Mouse (Mus musculus) bone marrow, adult 2 months (tissue): ENCODE data around the gene Tmpo. TPM values are rescaled to one million over a fixed set of nuclear protein-coding genes. Genes with fewer than 3 reads are reported as not detected.
A peak's percentile ranks its signal among the peaks of the same experiment; 100 is the strongest.

Experiments used
- H3K27ac ChIP-seq: fragments of 200-500 bp; 2 replicates; pipeline ENCODE4 v1.5.1; 2012; ENCODE audit warnings: low read depth, mild to moderate bottlenecking, control low read depth, inconsistent platforms, low read length; ENCODE audit not compliant: control insufficient read depth, poor library complexity, insufficient read depth
- H3K4me1 ChIP-seq: fragments of 200-500 bp; 2 replicates; pipeline ENCODE4 v1.6.1; 2011; ENCODE audit warnings: low read length; ENCODE audit not compliant: control insufficient read depth, insufficient read depth
- H3K4me3 ChIP-seq: fragments of 200-500 bp; replicated peaks from 2 replicates; pipeline ENCODE3; 2011; ENCODE audit warnings: mild to moderate bottlenecking, low read depth, low read length, control low read depth; ENCODE audit not compliant: control insufficient read depth
- CTCF ChIP-seq: fragments of 200-500 bp; IDR thresholded peaks from 2 replicates; pipeline ENCODE4 v1.5.1; 2011; ENCODE audit warnings: low read length, control low read depth; ENCODE audit not compliant: control insufficient read depth, insufficient read depth
- POLR2A ChIP-seq: fragments of 200-500 bp; IDR thresholded peaks from 2 replicates; pipeline ENCODE4 v1.6.1; 2011; ENCODE audit warnings: low read depth, mild to moderate bottlenecking, control low read depth, low read length, borderline replicate concordance; ENCODE audit not compliant: control insufficient read depth
- WGBS: fragments of 180-500 bp; shearing (Covaris S2); methylation state at CpG from one replicate; pipeline ENCODE4 v1.1.7; 2018; 5-methylcytosine and 5-hydroxymethylcytosine counted together
- polyA plus RNA-seq: library from polyadenylated mRNA; stranded (reverse); fragments of >200 nt; gene quantifications from 2 replicates; pipeline ENCODE4 v1.2.4, GENCODE M21; 2011; ENCODE audit warnings: low replicate concordance; ENCODE audit not compliant: missing spikeins, insufficient read depth, insufficient read length

The Tmpo gene
- polyA plus RNA-seq, 1 experiment = 212 TPM

- Histone ChIP-seq H3K4me1 (peaks cover 5% of the 10 kb centered on the region; the same call in 1 of the 2 replicates), H3K27ac (no peak overlapping the region), H3K4me3 (no peak overlapping the region)
- TF ChIP-seq CTCF (no peak), POLR2A (no peak)
Measured at GRCm38 (mm10) chr10:91207275-91207674, 26.2 kb upstream of the Tmpo start.

GRCm38 (mm10) chr10:91205632-91206031, 24.5 kb upstream of the Tmpo start:
- no peak for TF ChIP-seq CTCF
- TF ChIP-seq POLR2A = no peak
- H3K4me1 ChIP-seq = peaks cover 4% of the 10 kb centered on the region; the same call in 1 of the 2 replicates
- H3K4me3 ChIP-seq = no peak overlapping the region
- H3K27ac ChIP-seq = no peak overlapping the region
- 77% methylated on average over 6 of the region's 6 CpGs for WGBS

- no peak overlapping the region for H3K4me3 ChIP-seq
- TF ChIP-seq POLR2A = no peak
- no peak for TF ChIP-seq CTCF
- H3K4me1 ChIP-seq = peaks cover 1% of the 10 kb centered on the region; the same call in 1 of the 2 replicates
- 93% methylated on average over 3 of the region's 3 CpGs for WGBS
- no peak overlapping the region for H3K27ac ChIP-seq
Measured at GRCm38 (mm10) chr10:91200581-91200980, 19.5 kb upstream of the Tmpo start.

GRCm38 (mm10) chr10:91199238-91199780, 18.2 kb upstream of the Tmpo start:
- Histone ChIP-seq H3K4me1 (no peaks in the 10 kb centered on the region; the same call in 1 of the 2 replicates), H3K27ac (no peak overlapping the region), H3K4me3 (no peak overlapping the region)
- no peak for TF ChIP-seq CTCF
- TF ChIP-seq POLR2A = no peak
- 77% methylated on average over 1 of the region's 1 CpGs for WGBS

- H3K4me3 ChIP-seq = no peak overlapping the region
- no peaks in the 10 kb centered on the region; the same call in 1 of the 2 replicates for H3K4me1 ChIP-seq
- no peak for TF ChIP-seq CTCF
- TF ChIP-seq POLR2A = no peak
- H3K27ac ChIP-seq = no peak overlapping the region
- 88% methylated on average over 8 of the region's 8 CpGs for WGBS
Measured at GRCm38 (mm10) chr10:91197704-91198103, 16.6 kb upstream of the Tmpo start.

GRCm38 (mm10) chr10:91196778-91197177, 15.7 kb upstream of the Tmpo start:
- H3K27ac ChIP-seq = no peak overlapping the region
- no peak for TF ChIP-seq POLR2A
- TF ChIP-seq CTCF = no peak
- no peaks in the 10 kb centered on the region; the same call in 1 of the 2 replicates for H3K4me1 ChIP-seq
- WGBS = 86% methylated on average over 1 of the region's 1 CpGs
- no peak overlapping the region for H3K4me3 ChIP-seq

- WGBS = 75% methylated on average over 5 of the region's 5 CpGs
- no peak overlapping the region; the same call in 1 of the 2 replicates for H3K27ac ChIP-seq
- no peaks in the 10 kb centered on the region; the same call in 1 of the 2 replicates for H3K4me1 ChIP-seq
- no peak for TF ChIP-seq POLR2A
- no peak for TF ChIP-seq CTCF
- H3K4me3 ChIP-seq = peak overlapping the region; percentile 64
Measured at GRCm38 (mm10) chr10:91195680-91196079, 14.6 kb upstream of the Tmpo start.

GRCm38 (mm10) chr10:91195091-91195490, 14.0 kb upstream of the Tmpo start:
- H3K4me1 ChIP-seq = no peaks in the 10 kb centered on the region; the same call in 1 of the 2 replicates
- H3K27ac ChIP-seq = peak overlapping the region; percentile 92
- TF ChIP-seq POLR2A = peak; percentile 53; the same call in 1 of the 2 replicates
- TF ChIP-seq CTCF = no peak
- H3K4me3 ChIP-seq = peak overlapping the region; percentile 64
- 60% methylated on average over 14 of the region's 14 CpGs for WGBS
